Mouse (Mus musculus) olfactory bulb, adult 2 months (tissue): ENCODE measurements around the gene Fxr2.

Experiments
- CTCF ChIP-seq: fragments of 200-500 bp; IDR thresholded peaks from 2 replicates; pipeline ENCODE4 v1.5.1; 2012; ENCODE audit warnings: low read depth, mild to moderate bottlenecking, low read length, moderate library complexity; ENCODE audit not compliant: insufficient read depth
- POLR2A ChIP-seq: fragments of 200-500 bp; IDR thresholded peaks from 2 replicates; pipeline ENCODE4 v1.6.1; 2012; ENCODE audit warnings: mild to moderate bottlenecking, low read depth, low read length, moderate library complexity; ENCODE audit not compliant: insufficient read depth

DNA sequence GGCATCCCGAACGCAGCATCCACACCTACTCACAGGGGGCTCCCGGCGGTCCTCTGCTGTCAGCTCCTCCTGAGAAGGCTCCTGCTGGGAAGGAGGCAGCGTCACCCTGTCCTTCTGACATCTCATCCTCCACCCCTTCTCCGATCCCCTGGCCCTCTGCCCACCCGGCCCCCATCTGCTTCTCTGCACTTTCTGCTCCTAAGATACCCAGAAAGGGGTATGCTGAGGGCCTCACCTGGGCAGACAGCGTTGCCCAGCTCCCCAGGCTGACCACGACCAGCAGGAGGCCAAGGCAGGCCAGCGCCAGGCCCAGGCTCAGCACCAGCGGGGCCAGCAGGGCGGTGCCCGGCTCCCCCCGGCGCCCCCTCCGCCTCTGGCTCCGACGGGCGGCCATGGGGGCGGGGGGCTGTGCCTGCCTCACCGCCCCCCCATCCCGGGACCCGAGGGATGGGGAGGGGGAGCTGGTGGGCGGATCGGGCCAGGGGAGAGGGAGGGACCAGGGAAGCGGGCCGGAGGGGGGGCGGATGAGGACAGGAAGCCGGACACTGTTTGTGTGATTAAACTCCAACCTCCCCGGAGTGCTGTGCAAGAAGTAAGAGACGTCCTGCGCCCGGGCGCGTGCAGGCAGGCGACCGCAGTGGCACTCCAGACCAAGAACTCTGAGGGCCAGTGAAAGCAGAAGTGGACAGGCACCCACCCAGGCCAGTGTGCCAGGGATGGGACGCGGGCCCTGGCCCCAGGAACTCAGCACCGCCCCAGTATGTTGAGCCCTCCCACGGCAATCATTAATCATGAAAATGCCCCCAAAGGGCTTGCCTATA, 62.8 kb downstream of the Fxr2 start, which contains the start of the genes Tnfsf12 and Tnfsfm13:
- no peak for TF ChIP-seq POLR2A
- TF ChIP-seq CTCF, result no peak
